Mouse (Mus musculus) limb, embryonic 13.5 days (tissue): ENCODE results near the gene Arhgap22. TPM values are rescaled to one million over a fixed set of nuclear protein-coding genes. Genes with fewer than 3 reads are reported as not detected.

ENCODE experiments used
- ATAC-seq: fragments of 200-750 bp; cut with Nextera tagmentation; 2 replicates; pipeline ENCODE4 v1.8.0; 2017; ENCODE audit warnings: low read depth, moderate number of reproducible peaks, moderate TSS enrichment; ENCODE audit not compliant: low FRiP score
- H3K27ac ChIP-seq: fragments of 300-500 bp; sonication (generic); 2 replicates; pipeline ENCODE4 v1.5.1; 2015; ENCODE audit warnings: inconsistent platforms, mild to moderate bottlenecking, moderate library complexity
- H3K27me3 ChIP-seq: fragments of 300-500 bp; sonication (generic); 2 replicates; pipeline ENCODE4 v1.6.1; 2015; ENCODE audit warnings: mild to moderate bottlenecking, inconsistent platforms
- H3K36me3 ChIP-seq: fragments of 300-500 bp; sonication (generic); 2 replicates; pipeline ENCODE4 v1.6.1; 2015; ENCODE audit warnings: inconsistent platforms, mild to moderate bottlenecking, moderate library complexity
- H3K4me1 ChIP-seq: fragments of 300-500 bp; sonication (generic); 2 replicates; pipeline ENCODE4 v1.6.1; 2015; ENCODE audit warnings: inconsistent platforms
- H3K4me2 ChIP-seq: fragments of 300-500 bp; sonication (generic); replicated peaks from 2 replicates; pipeline ENCODE4 v1.6.1; 2015; ENCODE audit warnings: inconsistent platforms, mild to moderate bottlenecking, moderate library complexity
- H3K4me3 ChIP-seq: fragments of 300-500 bp; sonication (generic); 2 replicates; pipeline ENCODE4 v1.5.1; 2015; ENCODE audit warnings: moderate library complexity, mild to moderate bottlenecking, inconsistent platforms
- H3K9ac ChIP-seq: fragments of 300-500 bp; sonication (generic); 2 replicates; pipeline ENCODE4 v1.6.1; 2015; ENCODE audit warnings: mild to moderate bottlenecking, inconsistent platforms
- H3K9me3 ChIP-seq: fragments of 300-500 bp; sonication (generic); 2 replicates; pipeline ENCODE4 v1.6.1; 2016; ENCODE audit warnings: inconsistent platforms
- WGBS: fragments of 180-500 bp; shearing (Covaris S2); methylation state at CpG from one replicate; pipeline ENCODE4 v1.1.7; 2015; 5-methylcytosine and 5-hydroxymethylcytosine counted together
- polyA plus RNA-seq: library from polyadenylated mRNA; unstranded; fragments of >200 nt; fragmentation: Nextera tagmentation; extraction: Ambion mirVana; gene quantifications from 2 replicates; pipeline ENCODE4 v1.2.1, GENCODE M21; 2015

The Arhgap22 gene
- polyA plus RNA-seq, 1 experiment from 2014 or later: 7.7 TPM

DNA sequence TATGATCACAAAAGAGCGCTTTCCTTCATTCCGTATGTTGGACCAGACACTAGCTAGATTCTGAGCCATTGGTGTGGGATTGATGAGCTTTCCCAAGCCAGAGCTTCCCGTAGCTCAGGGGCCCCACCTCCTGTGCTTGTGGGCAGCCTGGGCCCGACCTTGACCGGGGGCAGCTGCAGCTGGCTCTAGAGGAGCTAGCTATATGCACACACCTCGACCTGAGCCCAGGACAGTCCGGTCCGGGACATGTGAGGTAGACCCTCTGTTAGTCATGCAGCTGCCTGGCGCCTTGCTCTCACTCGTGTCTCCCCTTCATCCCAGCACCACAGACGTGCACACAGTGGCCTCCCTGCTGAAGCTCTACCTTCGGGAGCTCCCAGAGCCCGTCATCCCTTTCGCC, 148.3 kb downstream of the Arhgap22 start:
- H3K4me3 ChIP-seq: no peak overlapping the region
- no peak overlapping the region for H3K27ac ChIP-seq
- peaks cover 13% of the 10 kb centered on the region; the same call in 1 of the 2 replicates for H3K27me3 ChIP-seq
- no peak overlapping the region for H3K4me2 ChIP-seq
- 66% methylated on average over 14 of the region's 14 CpGs for WGBS
- no peaks in the 10 kb centered on the region for H3K36me3 ChIP-seq
- H3K4me1 ChIP-seq: peaks cover 10% of the 10 kb centered on the region; the same call in 1 of the 2 replicates
- no peak overlapping the region for H3K9ac ChIP-seq
- H3K9me3 ChIP-seq: no peaks in the 10 kb centered on the region
- no peak for ATAC-seq

- no peak overlapping the region; the same call in 1 of the 2 replicates for H3K9ac ChIP-seq
- no peak overlapping the region for H3K4me3 ChIP-seq
- peaks cover 13% of the 10 kb centered on the region; the same call in 1 of the 2 replicates for H3K27me3 ChIP-seq
- no peak overlapping the region for H3K27ac ChIP-seq
- H3K36me3 ChIP-seq: no peaks in the 10 kb centered on the region
- no peaks in the 10 kb centered on the region for H3K9me3 ChIP-seq
- WGBS: 25% methylated on average over 10 of the region's 10 CpGs
- no peak overlapping the region for H3K4me2 ChIP-seq
- H3K4me1 ChIP-seq: peaks cover 10% of the 10 kb centered on the region; the same call in 1 of the 2 replicates
- no peak for ATAC-seq
Measured at GRCm38 (mm10) chr14:33362807-33363206, 149.0 kb downstream of the Arhgap22 start.

DNA sequence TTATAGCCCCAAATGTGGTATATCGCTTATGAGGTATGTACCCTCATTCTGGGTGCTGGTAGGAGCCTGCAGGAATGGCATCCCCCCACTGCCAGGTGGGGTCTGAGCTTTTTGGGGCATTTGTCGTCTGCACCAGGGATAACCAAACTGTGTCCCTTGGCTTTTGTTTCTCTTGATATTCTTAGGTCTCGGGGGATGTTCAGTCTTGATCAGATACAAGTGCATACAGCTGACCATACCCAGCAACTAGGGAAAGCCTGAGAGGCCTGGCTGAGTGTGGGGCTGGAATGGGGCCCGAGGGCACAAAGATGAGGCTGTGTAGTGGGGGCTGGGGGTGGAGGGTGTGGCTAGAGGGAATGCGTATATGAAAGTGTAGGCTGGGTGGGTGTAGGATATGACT, 149.8 kb downstream of the Arhgap22 start:
- Histone ChIP-seq H3K9ac (no peak overlapping the region), H3K27ac (no peak overlapping the region), H3K4me1 (peaks cover 10% of the 10 kb centered on the region; the same call in 1 of the 2 replicates), H3K4me2 (no peak overlapping the region), H3K4me3 (no peak overlapping the region), H3K27me3 (peaks cover 13% of the 10 kb centered on the region; the same call in 1 of the 2 replicates), H3K36me3 (no peaks in the 10 kb centered on the region), H3K9me3 (no peaks in the 10 kb centered on the region)
- 81% methylated on average over 5 of the region's 5 CpGs for WGBS
- ATAC-seq: no peak

DNA sequence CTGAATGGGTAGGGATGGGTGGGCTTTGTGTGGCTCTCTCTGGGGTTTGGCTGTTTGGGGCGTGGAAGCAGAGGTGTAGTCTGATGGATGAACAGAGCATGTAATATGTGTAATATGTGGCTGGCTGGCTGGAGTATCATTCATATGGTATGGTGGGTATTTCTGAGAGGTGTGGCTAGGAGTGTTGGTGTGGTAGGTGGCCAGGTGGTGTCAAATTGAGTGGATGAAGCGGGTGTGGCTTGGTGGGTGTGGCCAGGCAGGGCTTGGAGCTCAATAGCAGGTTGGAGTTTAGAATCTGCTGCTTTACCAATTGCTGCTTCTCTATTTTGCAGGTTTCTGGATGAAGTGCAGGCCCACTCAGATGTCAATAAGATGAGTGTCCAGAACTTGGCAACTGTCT, 150.2 kb downstream of the Arhgap22 start:
- peaks cover 10% of the 10 kb centered on the region; the same call in 1 of the 2 replicates for H3K4me1 ChIP-seq
- no peak overlapping the region for H3K4me3 ChIP-seq
- H3K36me3 ChIP-seq: no peaks in the 10 kb centered on the region
- H3K27me3 ChIP-seq: peaks cover 13% of the 10 kb centered on the region; the same call in 1 of the 2 replicates
- H3K27ac ChIP-seq: no peak overlapping the region
- 90% methylated on average over 2 of the region's 2 CpGs for WGBS
- H3K4me2 ChIP-seq: no peak overlapping the region
- no peak overlapping the region for H3K9ac ChIP-seq
- ATAC-seq: no peak
- H3K9me3 ChIP-seq: no peaks in the 10 kb centered on the region

DNA sequence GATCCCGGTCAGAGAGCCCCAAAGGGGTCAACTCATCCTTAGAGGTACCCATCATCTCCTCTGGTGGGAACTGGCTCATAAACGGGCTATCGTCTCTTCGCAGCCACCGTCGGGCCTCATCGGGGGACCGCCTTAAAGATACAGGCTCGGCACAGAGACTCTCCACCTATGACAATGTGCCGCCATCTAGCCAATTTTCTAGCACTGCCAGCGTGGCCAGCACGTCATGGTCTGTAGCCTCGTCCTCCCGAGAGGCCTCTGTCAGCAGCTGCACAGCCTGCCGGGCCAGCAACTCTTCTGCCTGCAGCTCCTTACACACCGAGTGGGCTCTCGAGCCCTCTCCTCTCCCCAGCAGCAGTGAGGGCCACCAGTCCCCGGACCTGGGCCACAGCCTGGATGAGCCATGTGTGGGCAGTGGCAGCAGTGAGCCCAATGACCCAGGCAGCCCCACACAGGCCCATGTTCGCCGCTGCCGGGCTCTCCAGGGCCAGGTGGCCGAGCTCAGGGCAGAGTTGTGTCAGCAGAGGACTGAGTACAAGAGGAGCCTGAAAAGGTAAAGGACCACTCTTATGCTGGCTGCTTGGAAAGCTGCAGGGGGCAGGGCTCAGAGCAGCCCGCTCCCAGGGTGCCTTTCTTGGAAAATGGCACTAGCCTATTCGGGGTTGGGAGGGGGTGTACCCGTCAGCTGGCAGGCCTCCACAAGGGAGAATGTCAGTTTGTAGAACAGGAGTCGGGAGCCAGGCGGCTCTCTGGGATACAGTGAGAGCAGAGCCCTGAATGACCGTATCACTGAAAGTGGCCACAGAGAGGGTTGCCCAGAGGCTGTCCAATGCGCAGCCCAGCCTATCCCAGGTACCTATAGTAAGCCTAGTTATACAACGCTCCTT, 153.3 kb downstream of the Arhgap22 start:
- WGBS: 82% methylated on average over 30 of the region's 30 CpGs
- no peak overlapping the region for H3K9ac ChIP-seq
- H3K9me3 ChIP-seq: no peaks in the 10 kb centered on the region
- H3K27ac ChIP-seq: no peak overlapping the region
- ATAC-seq: no peak
- H3K4me2 ChIP-seq: no peak overlapping the region
- no peaks in the 10 kb centered on the region for H3K36me3 ChIP-seq
- H3K4me1 ChIP-seq: peaks cover 16% of the 10 kb centered on the region
- H3K27me3 ChIP-seq: peaks cover 11% of the 10 kb centered on the region; the same call in 1 of the 2 replicates
- H3K4me3 ChIP-seq: no peak overlapping the region

GRCm38 (mm10) chr14:33369375-33369774, 155.5 kb downstream of the Arhgap22 start:
- no peaks in the 10 kb centered on the region for H3K36me3 ChIP-seq
- no peak overlapping the region for H3K27ac ChIP-seq
- ATAC-seq: no peak
- H3K9me3 ChIP-seq: no peaks in the 10 kb centered on the region
- 83% methylated on average over 12 of the region's 12 CpGs for WGBS
- H3K4me3 ChIP-seq: no peak overlapping the region
- no peak overlapping the region for H3K9ac ChIP-seq
- H3K4me1 ChIP-seq: peaks cover 8% of the 10 kb centered on the region
- H3K4me2 ChIP-seq: no peak overlapping the region
- no peaks in the 10 kb centered on the region for H3K27me3 ChIP-seq

DNA sequence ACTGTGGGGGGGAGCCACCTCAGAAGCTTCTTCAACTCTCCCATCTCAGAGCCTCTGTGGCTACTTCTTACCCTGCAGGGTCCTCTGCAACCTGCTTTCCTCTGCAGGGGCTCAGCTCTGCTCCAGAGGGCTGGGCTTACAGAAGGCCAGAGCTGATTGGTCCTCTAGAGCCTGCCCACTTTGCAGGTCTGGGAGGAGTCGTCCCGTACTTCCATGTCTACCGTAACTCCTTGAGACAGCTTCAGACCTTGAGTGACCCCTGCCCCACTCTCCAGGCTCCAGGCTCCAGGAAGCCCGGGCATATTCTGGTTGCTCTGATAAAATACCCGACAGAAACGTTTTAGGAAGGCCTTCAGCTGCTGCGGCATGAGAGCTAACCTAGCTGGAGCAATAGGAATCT, 156.2 kb downstream of the Arhgap22 start:
- WGBS: 11% methylated on average over 7 of the region's 7 CpGs
- H3K4me2 ChIP-seq: peak overlapping the region; percentile 49
- peaks cover 8% of the 10 kb centered on the region for H3K4me1 ChIP-seq
- no peaks in the 10 kb centered on the region for H3K27me3 ChIP-seq
- no peaks in the 10 kb centered on the region for H3K9me3 ChIP-seq
- H3K4me3 ChIP-seq: peak overlapping the region; percentile 16; the same call in 1 of the 2 replicates
- H3K36me3 ChIP-seq: no peaks in the 10 kb centered on the region
- ATAC-seq: peak; percentile 52; the same call in 1 of the 2 replicates
- H3K9ac ChIP-seq: no peak overlapping the region
- no peak overlapping the region for H3K27ac ChIP-seq

DNA sequence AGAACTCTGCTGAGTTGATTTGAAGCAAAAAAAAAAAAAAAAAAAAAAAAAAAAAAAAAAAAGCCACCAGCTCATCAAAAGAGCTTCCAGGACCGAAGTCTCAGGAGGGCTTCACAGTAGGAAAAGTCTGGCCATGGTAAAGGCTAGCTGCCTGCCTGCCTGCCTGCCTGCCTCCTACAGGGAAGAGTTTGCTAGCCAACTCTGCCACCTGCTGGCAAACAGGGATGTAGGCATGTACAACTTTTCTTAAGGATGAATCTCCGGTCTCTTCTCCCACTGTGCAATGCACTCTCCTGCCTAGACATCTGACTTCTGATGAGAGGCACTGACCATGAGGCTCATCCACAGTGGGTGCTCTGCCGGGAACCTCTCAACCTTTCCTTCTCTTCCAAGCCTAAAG, 157.4 kb downstream of the Arhgap22 start:
- H3K27me3 ChIP-seq: no peaks in the 10 kb centered on the region
- H3K4me3 ChIP-seq: no peak overlapping the region
- H3K4me1 ChIP-seq: peaks cover 8% of the 10 kb centered on the region
- no peaks in the 10 kb centered on the region for H3K9me3 ChIP-seq
- 0 out of 2 replicates have a peak, but pooled peaks cover 5% of the 10 kb centered on the region for H3K36me3 ChIP-seq
- H3K27ac ChIP-seq: no peak overlapping the region
- no peak overlapping the region for H3K9ac ChIP-seq
- ATAC-seq: peak; percentile 58
- WGBS: 17% methylated on average over 3 of the region's 3 CpGs
- no peak overlapping the region for H3K4me2 ChIP-seq

DNA sequence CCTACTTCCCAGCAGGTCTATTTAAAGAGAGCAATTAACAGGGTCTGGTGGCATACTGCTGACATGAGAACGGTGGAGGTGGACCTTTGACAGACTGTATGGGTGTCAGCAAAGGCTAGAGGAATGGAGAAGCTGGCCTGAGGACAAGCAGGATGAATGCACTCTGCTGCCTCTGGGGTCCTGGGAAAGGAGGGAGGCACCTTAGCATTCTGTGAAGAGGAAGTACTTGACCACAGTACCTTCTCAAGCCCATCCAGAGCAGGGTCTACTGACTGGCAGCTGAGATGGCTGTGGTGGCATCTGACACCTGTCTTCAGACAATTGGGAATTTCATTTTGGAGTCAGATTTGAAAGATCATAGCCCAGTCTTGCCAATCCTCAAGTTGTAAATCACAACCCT, 159.4 kb downstream of the Arhgap22 start:
- H3K9ac ChIP-seq: no peak overlapping the region
- peaks cover 6% of the 10 kb centered on the region; the same call in 1 of the 2 replicates for H3K36me3 ChIP-seq
- WGBS: 30% methylated on average over 1 of the region's 1 CpGs
- no peak overlapping the region for H3K4me3 ChIP-seq
- H3K4me2 ChIP-seq: no peak overlapping the region
- no peak for ATAC-seq
- no peak overlapping the region for H3K27ac ChIP-seq
- no peaks in the 10 kb centered on the region for H3K27me3 ChIP-seq
- H3K9me3 ChIP-seq: no peaks in the 10 kb centered on the region
- peaks cover 8% of the 10 kb centered on the region for H3K4me1 ChIP-seq

- H3K4me2 ChIP-seq: no peak overlapping the region
- H3K4me1 ChIP-seq: peaks cover 8% of the 10 kb centered on the region
- no peak overlapping the region for H3K4me3 ChIP-seq
- no peak overlapping the region for H3K9ac ChIP-seq
- ATAC-seq: no peak
- 75% methylated on average over 1 of the region's 1 CpGs for WGBS
- H3K36me3 ChIP-seq: peaks cover 7% of the 10 kb centered on the region; the same call in 1 of the 2 replicates
- no peak overlapping the region for H3K27ac ChIP-seq
- no peaks in the 10 kb centered on the region for H3K9me3 ChIP-seq
- H3K27me3 ChIP-seq: no peaks in the 10 kb centered on the region
Measured at GRCm38 (mm10) chr14:33374089-33374488, 160.3 kb downstream of the Arhgap22 start.

- no peak overlapping the region for H3K9ac ChIP-seq
- H3K27ac ChIP-seq: no peak overlapping the region
- H3K27me3 ChIP-seq: no peaks in the 10 kb centered on the region
- H3K36me3 ChIP-seq: peaks cover 24% of the 10 kb centered on the region
- 94% methylated on average over 3 of the region's 3 CpGs for WGBS
- no peak for ATAC-seq
- H3K9me3 ChIP-seq: no peaks in the 10 kb centered on the region
- no peaks in the 10 kb centered on the region for H3K4me1 ChIP-seq
- no peak overlapping the region for H3K4me2 ChIP-seq
- no peak overlapping the region for H3K4me3 ChIP-seq
Measured at GRCm38 (mm10) chr14:33377211-33377610, 163.4 kb downstream of the Arhgap22 start.

DNA sequence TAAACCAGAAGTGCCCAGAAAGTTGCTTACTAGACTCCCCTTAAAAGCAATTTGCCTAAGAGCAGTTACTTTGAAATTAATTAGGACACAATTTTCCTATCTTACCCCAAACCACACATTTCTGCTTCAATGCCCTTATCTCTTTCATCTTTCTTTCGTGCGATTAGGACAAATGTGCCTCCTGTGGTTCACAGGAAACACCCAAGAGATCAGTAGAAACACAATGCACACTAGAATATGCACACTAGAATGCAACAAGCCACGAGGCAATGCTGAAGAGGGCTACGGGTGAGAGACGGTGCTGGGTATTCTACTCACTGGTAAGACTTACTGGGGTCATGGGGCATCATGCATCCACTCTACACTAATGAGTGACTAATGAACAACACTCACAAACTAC, 164.9 kb downstream of the Arhgap22 start:
- H3K9ac ChIP-seq: no peak overlapping the region
- no peaks in the 10 kb centered on the region for H3K9me3 ChIP-seq
- H3K4me1 ChIP-seq: no peaks in the 10 kb centered on the region
- H3K4me2 ChIP-seq: no peak overlapping the region
- peaks cover 39% of the 10 kb centered on the region for H3K36me3 ChIP-seq
- no peak for ATAC-seq
- WGBS: 83% methylated on average over 5 of the region's 5 CpGs
- H3K27ac ChIP-seq: no peak overlapping the region
- H3K27me3 ChIP-seq: no peaks in the 10 kb centered on the region
- no peak overlapping the region for H3K4me3 ChIP-seq
